Mouse (Mus musculus): Measurements from ENCODE around the gene Sacs.
A peak's percentile ranks its signal among the peaks of the same experiment; 100 is the strongest.

Gene Sacs

GRCm38 (mm10) chr14:61160920-61161319, 22.7 kb downstream of the Sacs start:
- DNase-seq (ENCODE audit: low read depth, low spot score) = no peak

DNA sequence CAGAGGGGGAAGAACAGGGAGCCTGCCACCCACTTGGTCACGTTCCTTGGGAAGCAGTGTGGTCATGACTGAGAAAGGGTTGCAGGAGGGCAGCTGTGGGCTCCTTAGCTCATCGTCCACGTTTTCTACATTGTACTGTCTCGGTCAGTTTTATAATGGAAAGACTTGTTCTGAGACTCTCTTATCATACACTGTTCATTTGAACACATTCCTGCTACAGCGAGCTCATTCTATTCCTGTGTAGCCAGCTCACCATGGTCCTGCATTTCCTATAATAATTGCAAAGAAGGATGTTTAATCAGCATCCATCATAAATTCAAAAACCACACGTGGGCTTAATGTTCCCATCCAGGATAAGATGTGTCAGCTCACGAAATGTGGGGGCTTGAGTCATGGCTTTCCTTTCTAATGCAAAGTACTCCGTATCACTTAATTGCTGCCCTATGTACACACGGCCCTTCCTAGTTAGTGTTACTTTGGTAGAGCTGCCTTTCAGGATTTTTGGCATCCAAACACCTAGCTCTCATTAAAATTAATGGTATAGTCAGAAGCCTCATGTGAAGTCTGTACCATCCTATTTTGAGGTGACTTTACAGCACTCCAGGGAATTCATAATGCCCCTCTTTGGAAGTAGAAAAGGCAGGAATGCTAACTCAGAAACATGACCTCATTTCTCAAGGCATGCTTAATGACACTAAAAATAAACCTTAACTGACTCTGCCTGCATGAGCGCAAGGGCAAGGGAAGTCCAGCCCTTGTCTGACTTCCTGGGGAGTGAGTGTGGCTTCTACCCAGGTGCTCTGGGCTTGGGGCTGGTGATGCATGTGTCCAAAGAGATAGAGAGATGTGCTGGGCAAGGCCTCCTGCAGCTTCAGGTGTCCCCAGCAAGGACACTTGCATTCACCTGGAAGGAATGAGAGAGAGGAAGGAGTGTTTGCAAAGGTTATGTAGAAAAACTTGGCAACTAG, 23.4 kb downstream of the Sacs start:
- DNase-seq (ENCODE audit: low read depth, low spot score) = peak; percentile 51

GRCm38 (mm10) chr14:61164461-61164860, 26.2 kb downstream of the Sacs start:
- peak; percentile 61 for DNase-seq (ENCODE audit: low read depth, low spot score)

- DNase-seq (ENCODE audit: low read depth, low spot score) = no peak
These were observed 27.7 kb downstream of the Sacs start for GRCm38 (mm10) chr14:61165929-61166328.

DNA sequence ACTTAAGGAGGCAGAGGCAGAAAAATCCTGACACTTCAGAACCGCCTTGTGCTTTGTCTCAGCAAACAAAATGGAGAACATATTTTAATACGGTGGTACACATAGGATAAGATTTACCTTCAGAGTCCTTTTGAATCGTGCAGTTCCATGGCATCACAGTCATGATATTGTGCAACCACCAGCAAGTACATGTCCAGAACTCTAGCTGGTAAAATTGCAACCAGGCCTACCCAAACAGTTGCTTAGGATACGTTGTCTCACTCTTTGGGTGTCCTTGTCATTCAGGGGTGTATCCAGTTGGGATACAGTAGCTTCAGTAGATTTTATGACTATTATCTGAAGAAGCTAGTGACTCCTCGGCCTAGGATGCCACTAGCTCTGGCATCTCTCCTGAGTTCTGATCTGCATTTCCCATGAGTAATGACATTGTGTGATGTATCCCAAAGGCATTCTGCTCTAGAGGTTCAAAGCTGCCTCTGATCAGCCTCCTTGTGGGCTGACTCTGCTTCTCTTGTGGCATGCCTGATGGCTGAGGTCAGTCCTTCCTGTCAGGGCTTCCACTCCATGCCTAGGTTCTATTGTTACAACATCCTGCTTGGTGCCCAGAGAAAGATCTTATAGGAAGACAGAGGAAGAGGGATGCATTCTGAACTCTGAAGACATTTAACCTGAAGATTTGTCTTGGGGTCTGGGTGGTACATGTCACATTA, 33.2 kb downstream of the Sacs start:
- DNase-seq (ENCODE audit: low read depth, low spot score) = no peak

DNA sequence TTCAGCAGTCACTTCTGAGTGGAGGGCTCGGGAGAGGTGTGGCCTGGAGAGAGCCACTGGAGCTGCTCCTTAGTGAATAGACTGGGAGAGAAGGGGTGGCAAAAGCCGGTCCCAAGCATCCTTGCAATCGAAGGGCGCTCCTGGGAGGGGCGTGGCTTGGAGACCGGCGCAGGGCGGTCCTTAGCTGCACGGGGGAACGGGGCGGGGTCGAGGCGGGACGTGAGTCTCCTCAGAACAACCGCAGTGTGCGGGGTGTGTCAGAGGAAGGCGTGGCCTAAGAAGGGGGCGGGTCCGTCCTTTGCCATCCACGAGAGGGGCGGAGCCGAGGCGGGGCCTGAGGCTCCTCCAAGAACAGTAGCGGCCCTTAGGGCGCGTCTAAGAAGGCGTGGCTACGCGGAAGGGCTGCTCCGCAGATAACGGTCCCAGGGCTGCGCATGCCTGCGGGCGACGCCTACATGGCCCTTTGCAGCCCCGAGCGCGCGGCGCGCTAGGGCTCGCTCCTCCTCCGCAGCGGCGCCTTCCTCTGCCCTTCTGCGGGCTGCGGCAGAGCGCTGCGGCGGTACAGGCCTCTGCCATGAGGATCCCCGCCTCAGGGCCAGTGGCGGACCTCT, 34.4 kb downstream of the Sacs start:
- peak; percentile 100 for DNase-seq (ENCODE audit: low read depth, low spot score)

DNA sequence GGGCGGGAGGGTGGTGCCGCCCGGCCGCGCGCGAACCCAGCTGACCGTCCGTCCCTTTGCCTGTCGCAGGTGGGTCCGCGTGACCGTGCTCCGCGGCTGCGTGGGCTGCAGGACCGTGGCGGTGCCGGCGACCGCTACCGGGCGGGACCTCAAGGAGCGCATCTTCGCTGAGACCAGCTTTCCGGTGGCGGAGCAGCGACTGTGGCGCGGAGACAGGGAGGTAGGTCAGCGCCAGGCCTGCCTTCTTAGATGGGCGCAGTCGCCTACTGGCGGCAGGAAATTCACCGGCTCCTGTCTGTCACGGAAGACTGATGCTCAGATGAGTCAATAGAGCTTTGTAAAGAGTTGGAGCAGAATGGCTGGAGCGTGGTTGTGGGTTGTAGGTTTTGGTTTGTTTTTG, 35.0 kb downstream of the Sacs start:
- DNase-seq (ENCODE audit: low read depth, low spot score) = peak; percentile 89

DNA sequence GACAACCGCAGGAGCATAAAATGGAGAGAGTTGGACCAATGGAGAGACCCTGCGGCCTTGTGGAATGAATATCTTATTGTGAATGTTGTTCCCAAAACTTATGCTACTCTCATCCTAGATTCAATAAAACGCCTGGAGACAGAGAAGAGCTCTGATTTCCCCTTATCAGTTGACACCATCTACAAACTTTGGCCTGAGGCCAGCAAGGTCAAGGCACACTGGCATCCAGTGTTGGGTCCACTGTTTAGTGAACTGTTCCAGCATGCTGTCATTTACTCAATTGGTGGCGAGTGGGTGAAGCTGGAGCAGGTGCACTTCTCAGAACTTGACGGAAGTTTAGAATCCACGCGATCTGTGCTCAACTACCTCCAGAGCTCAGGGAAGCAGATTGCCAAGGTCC, 53.6 kb downstream of the Sacs start:
- no peak for DNase-seq (ENCODE audit: low read depth, low spot score)

GRCm38 (mm10) chr14:61192326-61192725, 54.1 kb downstream of the Sacs start:
- DNase-seq (ENCODE audit: low read depth, low spot score) = no peak

DNA sequence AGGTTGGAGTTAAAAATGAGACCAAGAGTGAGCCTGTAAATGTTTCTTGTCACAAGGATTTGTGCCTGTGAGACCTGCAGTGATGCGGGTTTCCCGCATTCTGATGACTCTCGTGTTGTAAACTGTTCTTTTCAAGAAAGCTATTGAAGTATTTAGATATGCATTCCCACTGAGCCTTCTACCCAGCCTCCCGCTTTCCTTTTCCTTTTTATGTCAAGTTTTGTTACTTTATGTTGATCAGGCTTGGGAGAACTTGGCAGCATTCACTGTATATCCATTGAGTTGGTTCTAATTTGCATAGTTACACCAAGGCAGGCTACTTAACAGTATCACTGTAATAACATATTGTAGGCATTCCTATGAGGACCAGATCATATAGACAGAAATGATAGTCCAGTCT, 56.2 kb downstream of the Sacs start:
- no peak for DNase-seq (ENCODE audit: low read depth, low spot score)

- no peak for DNase-seq (ENCODE audit: low read depth, low spot score)
These were observed 71.9 kb downstream of the Sacs start for GRCm38 (mm10) chr14:61210111-61210510.

DNA sequence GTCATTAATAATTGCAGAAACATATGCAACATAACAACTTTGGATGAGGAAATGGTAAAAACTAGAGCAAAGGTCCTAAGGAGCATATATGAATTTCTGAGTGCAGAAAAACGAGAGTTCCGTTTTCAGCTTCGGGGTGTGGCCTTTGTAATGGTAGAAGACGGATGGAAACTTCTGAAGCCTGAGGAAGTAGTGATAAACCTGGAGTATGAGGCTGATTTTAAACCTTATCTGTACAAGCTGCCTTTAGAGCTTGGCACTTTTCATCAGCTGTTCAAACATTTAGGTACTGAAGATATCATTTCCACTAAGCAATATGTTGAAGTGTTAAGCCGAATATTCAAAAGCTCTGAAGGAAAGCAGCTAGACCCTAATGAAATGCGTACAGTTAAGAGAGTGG, 73.5 kb downstream of the Sacs start:
- no peak for DNase-seq (ENCODE audit: low read depth, low spot score)

- peak; percentile 56 for DNase-seq (ENCODE audit: low read depth, low spot score)
These were observed 82.9 kb downstream of the Sacs start for GRCm38 (mm10) chr14:61221166-61221565.

DNA sequence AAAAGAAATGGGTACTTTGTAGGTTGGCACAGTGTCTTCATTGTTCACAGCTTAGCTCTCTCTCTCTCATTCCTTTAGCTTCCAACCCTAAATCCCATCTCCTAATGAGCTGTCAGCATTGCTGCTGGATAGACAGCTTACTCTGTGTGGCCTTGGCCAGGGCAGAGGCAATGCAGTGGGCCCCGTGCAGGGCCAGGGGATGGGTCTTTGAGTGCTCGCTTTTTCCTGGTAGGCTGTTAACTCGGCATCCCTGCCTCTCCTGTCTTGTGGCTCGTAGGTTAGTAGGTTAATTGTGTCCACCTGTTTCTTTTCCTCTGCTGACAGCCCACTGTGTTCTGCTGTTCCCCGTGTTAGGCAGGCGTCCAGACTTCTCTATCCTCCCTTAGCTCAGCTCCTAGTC, 84.2 kb downstream of the Sacs start:
- DNase-seq (ENCODE audit: low read depth, low spot score) = no peak

- DNase-seq (ENCODE audit: low read depth, low spot score) = peak; percentile 64
These were observed 85.5 kb downstream of the Sacs start for GRCm38 (mm10) chr14:61223740-61224139.

DNA sequence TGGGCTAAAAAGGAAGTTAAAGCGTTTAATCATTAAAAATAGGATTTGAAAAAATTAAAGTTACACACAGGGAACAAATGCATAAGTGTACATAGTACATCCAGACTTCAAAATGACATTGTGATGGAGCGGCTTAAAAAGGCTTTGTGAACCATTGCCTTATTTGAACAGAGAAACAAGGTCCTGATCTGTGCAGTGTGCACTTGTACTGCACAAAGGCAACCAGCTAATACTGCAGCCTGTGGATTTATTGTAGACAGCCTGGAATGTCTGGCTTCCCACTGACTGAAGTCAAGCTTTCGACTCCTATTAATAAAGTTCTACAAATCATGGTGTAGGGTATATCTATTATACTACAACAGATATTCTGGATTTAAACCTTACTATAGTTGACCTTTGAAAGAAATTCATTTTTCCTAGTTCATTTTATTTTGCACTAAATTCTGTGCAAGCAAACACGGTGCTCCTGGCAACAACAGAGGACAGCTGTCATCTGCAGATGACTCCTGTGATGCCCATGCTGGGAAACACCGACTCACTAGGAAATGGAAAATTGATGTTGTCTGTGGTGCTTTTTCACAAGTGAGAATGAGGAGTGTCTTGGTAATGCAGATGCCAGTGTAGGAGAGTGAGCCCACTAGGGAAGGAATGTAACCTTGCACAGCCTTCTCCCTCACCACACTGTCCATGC, 86.3 kb downstream of the Sacs start:
- peak; percentile 48 for DNase-seq (ENCODE audit: low read depth, low spot score)

DNA sequence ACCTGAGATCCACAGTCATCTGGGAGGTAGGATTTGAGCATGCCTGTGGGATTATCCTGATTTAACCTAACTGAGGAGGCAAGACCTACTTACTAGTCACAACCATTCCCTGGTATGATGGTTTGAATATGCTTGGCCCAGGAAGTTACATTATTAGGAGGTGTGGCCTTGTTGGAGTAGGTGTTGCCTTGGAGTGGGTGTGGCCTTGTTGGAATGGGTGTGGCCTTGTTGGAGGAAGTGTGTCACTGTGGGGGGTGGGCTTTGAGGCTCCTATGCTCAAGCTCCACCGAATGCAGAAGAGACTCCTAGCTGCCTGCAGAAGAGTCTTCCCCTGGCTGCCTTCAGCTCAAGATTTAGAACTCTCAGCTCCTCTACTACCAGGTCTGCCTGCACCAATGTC, 87.9 kb downstream of the Sacs start:
- DNase-seq (ENCODE audit: low read depth, low spot score) = no peak

DNA sequence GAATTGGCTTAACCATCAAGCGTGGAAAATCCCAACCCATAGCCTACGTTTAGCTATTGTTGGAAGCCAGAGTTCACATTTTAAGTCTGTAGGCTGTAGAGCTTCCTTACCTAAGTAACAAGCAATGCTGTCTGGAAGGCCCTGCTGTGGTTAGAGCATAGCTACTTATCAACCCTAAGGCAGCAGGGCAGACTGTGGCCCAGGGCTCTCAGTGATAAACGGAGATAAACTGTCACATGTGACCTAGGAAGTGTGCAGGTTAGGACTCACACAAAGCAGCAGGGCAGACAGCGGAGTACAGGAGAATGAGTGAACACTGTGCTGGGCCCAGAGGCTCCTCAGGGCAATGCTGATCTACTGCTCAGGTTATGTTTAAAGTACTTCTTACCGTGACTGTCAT, 91.5 kb downstream of the Sacs start:
- DNase-seq (ENCODE audit: low read depth, low spot score) = no peak

- no peak for DNase-seq (ENCODE audit: low read depth, low spot score)
These were observed 91.9 kb downstream of the Sacs start for GRCm38 (mm10) chr14:61230179-61230578.

- peak; percentile 77 for DNase-seq (ENCODE audit: low read depth, low spot score)
These were observed 93.8 kb downstream of the Sacs start for GRCm38 (mm10) chr14:61232016-61232568.

DNA sequence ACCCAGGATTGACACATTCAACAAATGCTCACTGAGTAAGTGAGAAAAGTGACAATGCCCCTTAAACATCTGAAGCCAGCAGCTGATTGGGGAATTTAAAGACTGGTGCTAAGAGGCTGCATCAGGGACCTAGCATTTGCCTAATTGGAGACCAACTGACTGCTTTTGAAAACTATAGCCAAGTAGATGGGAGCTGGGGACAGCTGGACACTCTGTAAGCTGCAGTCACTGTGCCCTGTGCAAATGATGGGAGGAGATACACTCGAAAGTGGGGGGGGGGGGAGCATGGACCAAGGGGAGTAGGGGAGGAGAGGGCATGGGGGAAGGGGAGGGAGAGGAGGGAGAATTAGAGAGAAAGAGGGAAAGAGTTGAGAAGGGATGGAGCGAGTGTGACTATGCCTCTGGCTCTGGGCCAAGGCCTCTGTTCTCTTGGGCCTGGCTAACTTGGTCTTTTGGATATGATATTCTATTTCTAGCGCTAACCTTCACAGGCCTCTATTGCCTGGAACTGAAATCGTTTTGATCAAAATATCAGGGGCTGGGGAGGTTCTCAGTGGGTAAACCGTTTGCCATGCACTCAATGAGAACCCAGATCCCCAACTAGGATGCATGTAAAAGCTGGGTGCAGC, 97.7 kb downstream of the Sacs start:
- DNase-seq (ENCODE audit: low read depth, low spot score) = no peak
